ENCODE assay signal across 1 mouse cellular context in genomic region chr14:55479629-55480028, GRCm38 (mm10).
TF ChIP-seq lines count a peak whose summit lies in the region.

No protein-coding gene starts in this region.

TF ChIP-seq in ES-E14, 5 proteins besides CTCF, POLR2A, EP300 and RAD21:
- TF ChIP-seq CHD2 (IDR thresholded peaks at IDR 0.05; ENCODE audit: low read depth, low read length) = no peak
- no peak for TF ChIP-seq ZC3H11A (IDR thresholded peaks at IDR 0.05; ENCODE audit: borderline replicate concordance, low read depth, low read length)
- TF ChIP-seq ZNF384 (IDR thresholded peaks at IDR 0.05; ENCODE audit: low read depth, low read length) = no peak
